Mouse (Mus musculus): Measurements from ENCODE around the gene Gm3776. TPM values are rescaled to one million over a fixed set of nuclear protein-coding genes. Genes with fewer than 3 reads are reported as not detected.

Gene Gm3776
- not detected for polyA plus RNA-seq (2017; shearing (Covaris generic))

GRCm38 (mm10) chr9:78256914-78257313 is at the start of gene Gm3776:
Gm3776 (plus strand) TSS chr9:78257129.

DNA sequence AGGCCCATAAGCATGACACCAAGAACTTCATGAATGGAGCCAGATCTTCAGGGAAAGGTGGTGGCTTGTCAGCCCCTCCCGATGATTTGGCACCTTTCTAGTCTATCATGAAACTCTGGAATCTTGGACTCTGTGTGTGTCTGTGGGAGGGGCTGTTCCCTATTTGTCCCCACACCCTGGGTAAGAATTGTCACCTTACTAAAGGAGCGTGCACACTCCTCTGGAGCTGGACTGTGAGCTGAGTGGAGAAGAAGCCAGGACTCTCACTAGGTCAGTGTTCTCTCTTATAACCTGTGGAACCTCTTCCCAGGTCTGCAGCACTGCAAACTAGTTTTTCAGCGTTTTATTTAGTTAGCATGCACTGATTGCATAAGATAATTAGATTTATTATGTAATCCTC is 26.5 kb upstream of the Gm3776 start, which contains the start of gene Gsta1:
TSS of gene Gsta1 (plus strand) at position 196 of the 400 bp plus-strand sequence.

GRCm38 (mm10) chr9:78289723-78290122 is 32.8 kb downstream of the Gm3776 start, which contains the start of gene Gm10639:
Gm10639 (plus strand) TSS chr9:78289923.

GRCm38 (mm10) chr9:78314696-78315095 is 57.8 kb downstream of the Gm3776 start, which contains the start of gene Omt2a:
Omt2a (minus strand) TSS chr9:78314796.

Other genes with a start within 250 kb of the Gm3776 start
- gene Gcm1, start 205.2 kb upstream of the Gm3776 start, polyA plus RNA-seq (2017; shearing (Covaris generic)): not detected
- gene Fbxo9, start 148.1 kb upstream of the Gm3776 start, polyA plus RNA-seq (2017; shearing (Covaris generic)): 54.4 TPM
- gene Ick, start 147.9 kb upstream of the Gm3776 start, polyA plus RNA-seq (2017; shearing (Covaris generic)): 8.4 TPM
- gene Gsta4, start 74.4 kb upstream of the Gm3776 start, polyA plus RNA-seq (2017; shearing (Covaris generic)): 2.4 TPM
- gene Gsta1, start 26.5 kb upstream of the Gm3776 start, polyA plus RNA-seq (2017; shearing (Covaris generic)): not detected
- not detected for gene Gm10639, start 32.8 kb downstream of the Gm3776 start, polyA plus RNA-seq (2017; shearing (Covaris generic))
- gene Omt2a, start 57.7 kb downstream of the Gm3776 start, polyA plus RNA-seq (2017; shearing (Covaris generic)): not detected
- not detected for gene Omt2b, start 70.5 kb downstream of the Gm3776 start, polyA plus RNA-seq (2017; shearing (Covaris generic))
- not detected for gene Gsta2, start 98.7 kb downstream of the Gm3776 start, polyA plus RNA-seq (2017; shearing (Covaris generic))
- not detected for gene Dppa5a, start 111.0 kb downstream of the Gm3776 start, polyA plus RNA-seq (2017; shearing (Covaris generic))
- not detected for gene Ooep, start 121.6 kb downstream of the Gm3776 start, polyA plus RNA-seq (2017; shearing (Covaris generic))
- 6.7 TPM for gene Ddx43, start 138.6 kb downstream of the Gm3776 start, polyA plus RNA-seq (2017; shearing (Covaris generic))
- 2.5 TPM for gene Cgas, start 186.1 kb downstream of the Gm3776 start, polyA plus RNA-seq (2017; shearing (Covaris generic))
- 17.3 TPM for gene Mto1, start 191.1 kb downstream of the Gm3776 start, polyA plus RNA-seq (2017; shearing (Covaris generic))
- 1.2 TPM for gene Gm17324, start 191.7 kb downstream of the Gm3776 start, polyA plus RNA-seq (2017; shearing (Covaris generic))
- gene Eef1a1, start 232.0 kb downstream of the Gm3776 start, polyA plus RNA-seq (2017; shearing (Covaris generic)): 4,652 TPM

Measured in effector memory CD4-positive, alpha-beta T cell, adult 7 months (primary cell).